Mouse (Mus musculus) retina, embryonic 14.5 days (tissue): Measurements from ENCODE around the gene Dock7.

Source experiments
- DNase-seq: peaks from one replicate; pipeline ENCODE4 v3.0.0-alpha.2; 2015; ENCODE audit warnings: low spot score

The Dock7 gene

GRCm38 (mm10) chr4:99121123-99121755 is 524 bp upstream of the Dock7 start:
- no peak for DNase-seq

- DNase-seq, result no peak
Measured at GRCm38 (mm10) chr4:99119051-99119450, 1.7 kb downstream of the Dock7 start.

- DNase-seq, result no peak
Measured at GRCm38 (mm10) chr4:99115797-99116196, 4.9 kb downstream of the Dock7 start.

- no peak for DNase-seq
Measured at GRCm38 (mm10) chr4:99111670-99112069, 9.0 kb downstream of the Dock7 start.

- DNase-seq, result no peak
Measured at GRCm38 (mm10) chr4:99108817-99109216, 11.9 kb downstream of the Dock7 start.

- DNase-seq, result no peak
Measured at GRCm38 (mm10) chr4:99102846-99103245, 17.9 kb downstream of the Dock7 start.

GRCm38 (mm10) chr4:99100724-99101123 is 20.0 kb downstream of the Dock7 start:
- DNase-seq, result no peak

GRCm38 (mm10) chr4:99091777-99092176 is 28.9 kb downstream of the Dock7 start:
- no peak for DNase-seq

GRCm38 (mm10) chr4:99091151-99091701 is 29.5 kb downstream of the Dock7 start:
- DNase-seq, result no peak

GRCm38 (mm10) chr4:99087760-99088485 is 32.8 kb downstream of the Dock7 start:
- no peak for DNase-seq

- DNase-seq, result no peak
Measured at GRCm38 (mm10) chr4:99083862-99084261, 36.9 kb downstream of the Dock7 start.

GRCm38 (mm10) chr4:99081169-99081568 is 39.5 kb downstream of the Dock7 start:
- no peak for DNase-seq

- no peak for DNase-seq
Measured at GRCm38 (mm10) chr4:99078005-99078404, 42.7 kb downstream of the Dock7 start.

GRCm38 (mm10) chr4:99068806-99069205 is 51.9 kb downstream of the Dock7 start:
- no peak for DNase-seq

- peak; percentile 42 for DNase-seq
Measured at GRCm38 (mm10) chr4:99064524-99064923, 56.2 kb downstream of the Dock7 start.

- DNase-seq, result no peak
Measured at GRCm38 (mm10) chr4:99048581-99048980, 72.1 kb downstream of the Dock7 start.

GRCm38 (mm10) chr4:99046471-99046870 is 74.2 kb downstream of the Dock7 start:
- DNase-seq, result no peak

- no peak for DNase-seq
Measured at GRCm38 (mm10) chr4:99044854-99045253, 75.9 kb downstream of the Dock7 start.

- no peak for DNase-seq
Measured at GRCm38 (mm10) chr4:99032921-99033320, 87.8 kb downstream of the Dock7 start.

GRCm38 (mm10) chr4:99030686-99031085 is 90.0 kb downstream of the Dock7 start, which contains the start of gene Angptl3:
Gene Angptl3 (plus strand): TSS chr4:99030954.
- no peak for DNase-seq

GRCm38 (mm10) chr4:99028377-99028776 is 92.3 kb downstream of the Dock7 start:
- DNase-seq, result no peak

GRCm38 (mm10) chr4:99022221-99022620 is 98.5 kb downstream of the Dock7 start:
- no peak for DNase-seq

GRCm38 (mm10) chr4:99011039-99011438 is 109.7 kb downstream of the Dock7 start:
- no peak for DNase-seq
